Mouse (Mus musculus) kidney, embryonic 16.5 days (tissue): Measurements from ENCODE around the gene Tacc2. TPM values are rescaled to one million over a fixed set of nuclear protein-coding genes. Genes with fewer than 3 reads are reported as not detected.
"Not testable (repeated sequence)": the region's sequence is repeated elsewhere in the genome, so short reads cannot be mapped to it uniquely, and the experiment has no call there.

Experiments
- ATAC-seq: fragments of 200-750 bp; cut with Nextera tagmentation; 2 replicates; pipeline ENCODE4 v1.8.0; 2017; ENCODE audit warnings: moderate TSS enrichment; ENCODE audit not compliant: low FRiP score, low TSS enrichment
- H3K27ac ChIP-seq: fragments of 300-500 bp; sonication (generic); 2 replicates; pipeline ENCODE4 v1.5.1; 2014; ENCODE audit warnings: low read length
- H3K27me3 ChIP-seq: fragments of 300-500 bp; sonication (generic); 2 replicates; pipeline ENCODE4 v1.6.1; 2014; ENCODE audit warnings: low read length, control low read depth, mixed read lengths; ENCODE audit not compliant: insufficient read depth
- H3K36me3 ChIP-seq: fragments of 300-500 bp; sonication (generic); 2 replicates; pipeline ENCODE4 v1.6.1; 2014; ENCODE audit warnings: low read length, control low read depth, mixed read lengths; ENCODE audit not compliant: insufficient read depth
- H3K4me1 ChIP-seq: fragments of 300-500 bp; sonication (generic); 2 replicates; pipeline ENCODE4 v1.6.1; 2014; ENCODE audit warnings: low read length, control low read depth, mixed read lengths; ENCODE audit not compliant: insufficient read depth
- H3K4me2 ChIP-seq: fragments of 300-500 bp; sonication (generic); replicated peaks from 2 replicates; pipeline ENCODE4 v1.6.1; 2014; ENCODE audit warnings: low read depth, low read length
- H3K4me3 ChIP-seq: fragments of 300-500 bp; sonication (generic); 2 replicates; pipeline ENCODE4 v1.5.1; 2014; ENCODE audit warnings: mild to moderate bottlenecking, low read length
- H3K9ac ChIP-seq: fragments of 300-500 bp; sonication (generic); replicated peaks from 2 replicates; pipeline ENCODE4 v1.6.1; 2014; ENCODE audit warnings: low read length
- H3K9me3 ChIP-seq: fragments of 300-500 bp; sonication (generic); 2 replicates; pipeline ENCODE4 v1.6.1; 2016; ENCODE audit warnings: low read length, control low read depth
- WGBS: fragments of 180-500 bp; shearing (Covaris S2); extraction: QIAGEN DNeasy Blood & Tissue Kit; methylation state at CpG from one replicate; pipeline ENCODE4 v1.1.7; 2014; 5-methylcytosine and 5-hydroxymethylcytosine counted together
- polyA plus RNA-seq: library from polyadenylated mRNA; unstranded; fragments of >200 nt; fragmentation: Nextera tagmentation; extraction: Ambion mirVana; gene quantifications from 2 replicates; pipeline ENCODE4 v1.2.1, GENCODE M21; 2015

The Tacc2 gene
- polyA plus RNA-seq, 1 experiment from 2014 or later: 31.3 TPM

DNA sequence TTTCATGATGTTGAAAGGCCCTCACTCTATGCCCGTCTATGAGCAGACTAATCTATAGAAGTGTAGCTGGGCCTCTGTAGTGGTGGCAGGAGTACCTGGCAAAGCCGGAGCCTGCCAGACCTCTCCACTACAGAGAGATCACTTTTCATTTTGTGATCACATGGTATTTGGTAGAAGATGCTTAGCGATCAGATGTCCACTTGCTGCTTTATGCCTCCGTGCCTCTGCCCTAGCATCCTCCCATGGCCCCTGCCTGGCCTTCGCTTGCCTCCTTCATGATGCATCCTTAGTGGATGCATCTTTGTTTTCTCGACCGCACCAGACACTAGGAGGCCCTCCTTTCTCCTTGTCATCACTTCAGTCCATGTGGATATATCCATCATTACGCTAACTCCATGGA is 79.7 kb downstream of the Tacc2 start:
- Histone ChIP-seq H3K4me1 (peaks cover 43% of the 10 kb centered on the region), H3K27ac (no peak overlapping the region), H3K4me2 (no peak overlapping the region), H3K36me3 (no peaks in the 10 kb centered on the region), H3K27me3 (no peaks in the 10 kb centered on the region), H3K4me3 (no peak overlapping the region), H3K9me3 (no peaks in the 10 kb centered on the region), H3K9ac (no peak overlapping the region)
- ATAC-seq: no peak
- 84% methylated on average over 8 of the region's 8 CpGs for WGBS

DNA sequence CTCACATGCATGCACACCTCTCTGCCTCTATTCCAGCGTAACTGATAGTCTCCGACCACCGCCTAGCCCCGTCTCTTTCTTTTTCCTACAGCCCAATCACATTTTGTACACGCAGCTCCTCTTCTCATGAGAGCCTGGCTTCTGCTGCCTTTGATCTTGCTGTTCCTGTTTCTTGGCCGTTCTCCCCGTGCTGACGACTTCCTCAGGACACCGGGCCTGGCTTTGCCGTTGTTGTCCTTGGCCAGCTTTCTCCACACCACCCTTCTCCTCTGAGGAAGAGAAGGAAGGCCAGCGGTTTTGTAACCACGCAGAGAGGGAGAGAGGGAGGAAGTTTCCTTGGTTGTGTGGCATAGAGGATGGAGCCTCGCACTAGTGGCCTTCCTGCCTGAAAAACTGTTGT is 80.5 kb downstream of the Tacc2 start:
- 54% methylated on average over 13 of the region's 13 CpGs for whole genome bisulfite sequencing
- Histone ChIP-seq H3K4me1 (peaks cover 48% of the 10 kb centered on the region), H3K27me3 (no peaks in the 10 kb centered on the region), H3K4me2 (no peak overlapping the region), H3K9me3 (no peaks in the 10 kb centered on the region), H3K27ac (no peak overlapping the region), H3K4me3 (no peak overlapping the region), H3K36me3 (no peaks in the 10 kb centered on the region), H3K9ac (no peak overlapping the region)
- no peak for ATAC-seq

DNA sequence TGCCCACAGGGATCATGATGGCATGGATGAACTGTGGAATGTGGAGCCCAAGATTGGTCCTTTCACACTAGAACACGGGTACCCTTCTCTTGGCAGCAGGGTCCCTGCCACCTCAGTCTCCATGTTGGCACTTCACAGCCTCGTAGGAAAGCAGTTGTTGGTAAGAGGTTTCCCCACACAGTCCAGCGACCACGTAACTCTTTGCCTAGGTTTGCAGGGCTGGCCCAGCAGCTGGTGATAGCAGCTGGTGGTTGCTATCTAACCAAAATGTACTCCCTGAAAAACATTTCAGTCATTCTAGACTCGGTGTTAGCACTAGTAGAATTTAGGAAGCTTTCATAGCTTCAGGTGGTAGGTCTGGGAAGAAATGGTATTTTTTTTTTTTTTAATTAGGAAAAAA is 81.9 kb downstream of the Tacc2 start:
- Histone ChIP-seq H3K27ac (no peak overlapping the region), H3K9ac (no peak overlapping the region), H3K4me3 (no peak overlapping the region), H3K27me3 (no peaks in the 10 kb centered on the region), H3K4me1 (peaks cover 39% of the 10 kb centered on the region), H3K9me3 (peaks cover 7% of the 10 kb centered on the region), H3K36me3 (peaks cover 10% of the 10 kb centered on the region), H3K4me2 (no peak overlapping the region)
- 87% methylated on average over 5 of the region's 5 CpGs for WGBS
- ATAC-seq: no peak

DNA sequence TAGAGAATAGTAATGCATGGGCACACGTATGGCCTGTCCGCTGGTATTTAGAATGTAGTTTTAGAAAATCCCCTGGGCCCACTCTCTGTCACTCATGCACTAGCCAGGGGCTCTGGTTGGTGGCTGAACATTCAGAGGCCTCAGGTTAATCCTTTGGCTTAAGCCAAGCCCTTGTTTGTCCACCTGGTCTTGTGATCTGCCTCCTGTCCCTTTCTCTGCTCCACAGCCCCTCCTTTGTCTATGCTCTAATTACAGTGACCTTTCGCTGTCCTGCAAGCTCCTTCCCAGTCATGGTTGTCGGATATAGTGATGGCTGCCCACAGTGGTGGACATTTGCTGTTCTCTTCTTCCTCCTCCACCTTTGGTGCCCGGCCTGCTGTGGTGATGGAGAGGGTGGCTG is 85.0 kb downstream of the Tacc2 start:
- WGBS: 54% methylated on average over 5 of the region's 5 CpGs
- H3K4me3 ChIP-seq: no peak overlapping the region
- peak overlapping the region; percentile 40; the same call in 1 of the 2 replicates for H3K27ac ChIP-seq
- peaks cover 10% of the 10 kb centered on the region for H3K9me3 ChIP-seq
- peaks cover 14% of the 10 kb centered on the region for H3K4me1 ChIP-seq
- peak; percentile 40; the same call in 1 of the 2 replicates for ATAC-seq
- H3K27me3 ChIP-seq: no peaks in the 10 kb centered on the region
- peaks cover 24% of the 10 kb centered on the region for H3K36me3 ChIP-seq
- H3K4me2 ChIP-seq: no peak overlapping the region
- H3K9ac ChIP-seq: no peak overlapping the region

DNA sequence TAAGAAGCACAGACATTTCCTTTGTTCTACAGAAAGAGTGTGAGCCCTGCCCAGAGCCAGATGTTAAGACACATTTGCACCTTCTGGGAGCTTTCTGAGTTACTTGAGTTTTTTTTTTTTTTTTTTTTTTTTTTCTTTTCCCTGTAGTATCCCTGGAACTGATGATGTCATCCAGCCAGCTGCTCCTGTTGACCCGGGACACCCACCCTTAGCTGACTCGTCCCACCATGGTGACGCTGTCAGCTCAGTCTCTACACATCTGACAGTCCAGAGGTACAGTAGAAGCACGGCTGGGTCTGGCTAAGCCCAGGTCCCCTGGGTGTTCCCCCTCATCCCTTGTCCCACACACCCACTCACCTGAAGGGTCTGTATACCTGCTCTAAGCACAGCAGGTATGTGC is 85.6 kb downstream of the Tacc2 start:
- H3K9ac ChIP-seq: no peak overlapping the region
- no peaks in the 10 kb centered on the region for H3K27me3 ChIP-seq
- H3K4me3 ChIP-seq: no peak overlapping the region
- 53% methylated on average over 4 of the region's 4 CpGs for WGBS
- H3K9me3 ChIP-seq: peaks cover 10% of the 10 kb centered on the region
- H3K36me3 ChIP-seq: peaks cover 24% of the 10 kb centered on the region
- H3K27ac ChIP-seq: no peak overlapping the region
- H3K4me2 ChIP-seq: no peak overlapping the region
- no peak; the same call in 1 of the 2 replicates for ATAC-seq
- peaks cover 12% of the 10 kb centered on the region for H3K4me1 ChIP-seq

DNA sequence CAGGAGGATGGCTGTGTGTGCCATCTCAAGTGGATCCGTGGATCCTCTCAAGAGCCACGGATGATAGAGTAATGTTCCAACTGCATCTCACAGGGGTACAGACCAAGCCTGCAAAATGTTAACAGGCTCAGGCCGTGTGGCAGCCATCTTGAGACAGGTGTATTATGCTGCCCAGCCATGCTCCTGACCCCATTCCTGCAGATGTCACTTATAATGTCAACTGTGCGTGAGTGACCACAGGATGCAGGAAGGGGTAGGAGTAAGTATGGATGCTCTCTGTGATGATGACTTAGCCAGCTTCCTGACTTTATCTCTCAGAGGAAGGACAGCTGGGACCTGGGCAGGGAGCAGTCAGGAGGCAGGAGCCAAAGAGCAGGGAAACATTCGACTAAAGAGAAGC is 86.8 kb downstream of the Tacc2 start:
- 92% methylated on average over 5 of the region's 5 CpGs for WGBS
- Histone ChIP-seq H3K9ac (no peak overlapping the region), H3K4me2 (no peak overlapping the region), H3K9me3 (peaks cover 10% of the 10 kb centered on the region), H3K27ac (no peak overlapping the region), H3K36me3 (peaks cover 24% of the 10 kb centered on the region), H3K27me3 (no peaks in the 10 kb centered on the region), H3K4me1 (peaks cover 14% of the 10 kb centered on the region), H3K4me3 (no peak overlapping the region)
- ATAC-seq: no peak

DNA sequence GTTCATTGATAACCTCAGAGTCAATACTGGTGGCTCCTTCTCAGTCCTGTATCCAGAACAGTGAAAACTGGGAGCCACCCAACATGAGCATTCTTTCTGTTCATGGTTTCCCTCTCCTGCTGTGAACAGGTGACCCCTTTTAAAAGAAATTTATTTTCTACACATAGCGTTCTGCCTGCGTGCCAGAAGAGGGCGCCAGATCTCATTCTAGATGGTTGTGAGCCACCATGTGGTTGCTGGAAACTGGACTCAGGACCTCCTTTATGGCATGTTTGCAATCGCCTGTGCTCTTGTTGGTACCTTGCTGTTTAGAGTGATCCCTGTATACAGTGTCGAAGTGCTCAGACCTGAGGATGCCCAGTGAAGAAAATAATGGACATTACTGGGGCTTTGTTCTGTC is 87.4 kb downstream of the Tacc2 start:
- Histone ChIP-seq H3K27me3 (no peaks in the 10 kb centered on the region), H3K4me1 (peaks cover 20% of the 10 kb centered on the region), H3K4me3 (no peak overlapping the region), H3K27ac (no peak overlapping the region), H3K9ac (no peak overlapping the region), H3K4me2 (no peak overlapping the region), H3K36me3 (peaks cover 24% of the 10 kb centered on the region), H3K9me3 (peaks cover 10% of the 10 kb centered on the region)
- no peak for ATAC-seq
- WGBS: 87% methylated on average over 5 of the region's 5 CpGs

DNA sequence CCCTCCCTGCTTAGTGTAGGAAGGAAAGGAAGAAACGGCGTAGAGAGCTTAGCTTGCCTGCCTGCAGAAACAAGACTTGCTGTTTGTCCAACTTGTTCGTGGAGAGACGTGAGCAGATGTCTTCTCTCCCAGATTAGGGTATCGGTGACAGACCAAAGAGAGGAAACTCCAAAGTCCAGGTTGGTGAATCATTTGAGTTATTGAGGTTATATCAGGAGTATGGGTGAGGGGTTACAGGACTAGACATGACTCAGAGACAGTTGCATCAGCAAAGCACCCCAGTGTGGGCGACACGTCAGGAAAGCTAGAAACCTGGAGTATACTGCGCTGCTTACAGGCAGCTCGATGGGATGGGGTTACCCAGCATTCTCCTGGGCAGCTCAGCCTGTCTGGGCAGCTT is 88.1 kb downstream of the Tacc2 start:
- Histone ChIP-seq H3K36me3 (peaks cover 24% of the 10 kb centered on the region), H3K4me1 (peaks cover 26% of the 10 kb centered on the region), H3K27me3 (no peaks in the 10 kb centered on the region), H3K4me3 (no peak overlapping the region), H3K9me3 (peaks cover 10% of the 10 kb centered on the region), H3K4me2 (no peak overlapping the region), H3K9ac (no peak overlapping the region), H3K27ac (no peak overlapping the region)
- no peak for ATAC-seq
- 95% methylated on average over 9 of the region's 9 CpGs for WGBS

DNA sequence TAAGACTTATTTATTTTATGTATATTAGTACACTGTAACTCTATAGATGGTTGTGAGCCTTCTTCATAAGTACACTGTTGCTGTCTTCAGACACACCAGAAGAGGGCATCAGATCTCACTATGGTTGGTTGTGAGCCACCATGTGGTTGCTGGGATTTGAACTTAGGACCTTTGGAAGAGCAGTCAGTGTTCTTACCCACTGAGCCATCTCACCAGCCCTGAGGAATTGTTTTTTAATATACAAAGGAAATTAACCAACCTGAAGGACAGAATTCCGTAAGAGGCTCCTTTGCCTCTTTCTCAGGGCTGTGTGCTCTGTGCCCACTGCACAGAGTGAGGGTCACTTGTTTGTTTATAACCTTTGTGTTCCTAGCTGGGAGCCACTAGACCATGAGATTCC is 90.8 kb downstream of the Tacc2 start:
- ATAC-seq, H3K27ac ChIP-seq: not testable (repeated sequence)

DNA sequence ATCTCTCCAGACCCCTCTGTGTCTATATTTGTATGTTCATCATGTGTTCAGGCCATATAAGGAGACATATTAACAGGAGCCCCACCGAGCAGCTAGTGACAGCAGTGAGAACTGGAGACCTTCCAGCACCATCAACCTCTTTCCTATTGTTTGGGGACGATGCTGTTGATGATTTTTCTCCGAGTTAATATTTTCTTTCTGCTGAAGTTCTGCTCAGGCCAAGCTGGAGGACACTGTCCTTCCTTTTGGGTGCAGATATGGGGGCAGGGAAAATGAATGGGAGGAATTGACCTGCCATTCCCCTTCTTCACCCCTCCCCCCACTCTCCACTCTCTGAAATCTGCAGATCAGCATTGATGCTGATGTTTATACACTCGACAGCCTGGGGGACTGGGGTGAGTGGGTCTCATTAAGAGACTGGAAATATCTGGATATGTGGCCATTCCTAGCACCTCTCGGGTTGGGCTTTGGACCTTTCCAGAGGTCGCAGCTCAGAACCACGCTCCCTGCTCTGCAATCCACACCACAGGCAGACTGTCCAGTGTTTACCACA is 91.6 kb downstream of the Tacc2 start:
- Histone ChIP-seq H3K4me3 (no peak overlapping the region), H3K36me3 (peaks cover 17% of the 10 kb centered on the region), H3K4me1 (peaks cover 32% of the 10 kb centered on the region), H3K9me3 (peaks cover 5% of the 10 kb centered on the region), H3K9ac (no peak overlapping the region), H3K4me2 (no peak overlapping the region), H3K27ac (peak overlapping the region; percentile 48), H3K27me3 (no peaks in the 10 kb centered on the region)
- ATAC-seq: peak; percentile 66
- WGBS: 37% methylated on average over 7 of the region's 7 CpGs

More for the DNA sequence above, 90.8 kb downstream of the Tacc2 start:
- H3K4me2 ChIP-seq, H3K4me3 ChIP-seq, H3K27me3 ChIP-seq, H3K9ac ChIP-seq: not testable (repeated sequence)
- Histone ChIP-seq H3K9me3 (peaks cover 10% of the 10 kb centered on the region), H3K4me1 (peaks cover 32% of the 10 kb centered on the region), H3K36me3 (peaks cover 24% of the 10 kb centered on the region)
- WGBS: 75% methylated on average over 1 of the region's 1 CpGs
